ENCODE assay signal across 31 mouse cellular contexts in genomic region chr13:19744536-19744935, GRCm38 (mm10). TPM values are rescaled to one million over a fixed set of nuclear protein-coding genes. Genes with fewer than 3 reads are reported as not detected.
A peak's percentile ranks its signal among the peaks of the same experiment; 100 is the strongest.
DNase-seq lines count a peak whose midpoint lies in the region; ATAC-seq and TF ChIP-seq lines count a peak whose summit lies in the region.
"Had no signal": no experiment of that assay in that cellular context is flagged by ENCODE, and none has a peak within 500 bp of the region (broad histone marks: within the 10 kb centered on the region; RNA-seq: fewer than 3 reads in every experiment).

No protein-coding gene starts in this region.

- H3K9me3 ChIP-seq in heart, postnatal 0 days (replicated peaks; ENCODE audit: control insufficient read depth, low read length) = no peaks in the 10 kb centered on the region
- H3K9me3 ChIP-seq in lung, postnatal 0 days (ENCODE audit: low read length) = no peaks in the 10 kb centered on the region
- H3K9me3 ChIP-seq: forebrain, embryonic 12.5 days; liver, embryonic 12.5 days; lung, embryonic 15.5 days; midbrain, embryonic 15.5 days had no signal

- peak overlapping the region; percentile 38; the same call in 1 of the 2 replicates for H3K27ac ChIP-seq in heart, postnatal 0 days (ENCODE audit: low read depth)
- no peak overlapping the region for H3K27ac ChIP-seq in lung, postnatal 0 days (ENCODE audit: low read length)
- H3K27ac ChIP-seq: forebrain, embryonic 12.5 days; liver, embryonic 12.5 days; lung, embryonic 15.5 days; midbrain, embryonic 15.5 days; stomach, postnatal 0 days had no signal

- peaks cover 11% of the 10 kb centered on the region for H3K4me1 ChIP-seq in heart, postnatal 0 days (ENCODE audit: control insufficient read depth, insufficient read depth)
- H3K4me1 ChIP-seq in lung, postnatal 0 days (ENCODE audit: insufficient read depth, low read depth, low read length) = no peaks in the 10 kb centered on the region
- H3K4me1 ChIP-seq: forebrain, embryonic 12.5 days; liver, embryonic 12.5 days; lung, embryonic 15.5 days; midbrain, embryonic 15.5 days had no signal

- intact Hi-C loops in left cerebral cortex, postnatal 14 days (cut with DNase I) = no loop called here

- H3K36me3 ChIP-seq in heart, postnatal 0 days (replicated peaks; ENCODE audit: control insufficient read depth, insufficient read depth, low read length) = no peaks in the 10 kb centered on the region
- no peaks in the 10 kb centered on the region for H3K36me3 ChIP-seq in lung, postnatal 0 days (ENCODE audit: insufficient read depth, low read length)
- H3K36me3 ChIP-seq: forebrain, embryonic 12.5 days; liver, embryonic 12.5 days; lung, embryonic 15.5 days; midbrain, embryonic 15.5 days had no signal

- no peak for ATAC-seq in heart, postnatal 0 days (ENCODE audit: insufficient read depth, low read depth)
- peak; percentile 71 for ATAC-seq in lung, postnatal 0 days
- ATAC-seq: activated CD4-positive, CD25-positive, alpha-beta regulatory T cell, adult 4 months; CD4-positive, CD25-positive, alpha-beta regulatory T cell, adult 4 months; hindbrain, embryonic 16.5 days; intestine, postnatal 0 days; liver, embryonic 12.5 days; midbrain, embryonic 15.5 days had no signal

- H3K9ac ChIP-seq in heart, postnatal 0 days (replicated peaks; ENCODE audit: low read depth, low read length) = no peak overlapping the region
- no peak overlapping the region for H3K9ac ChIP-seq in lung, postnatal 0 days (replicated peaks; ENCODE audit: low read depth)
- H3K9ac ChIP-seq: forebrain, embryonic 12.5 days; liver, embryonic 12.5 days; lung, embryonic 15.5 days; midbrain, embryonic 15.5 days had no signal

- H3K4me3 ChIP-seq in heart, postnatal 0 days (ENCODE audit: low read depth, low read length) = no peak overlapping the region
- no peak overlapping the region for H3K4me3 ChIP-seq in lung, postnatal 0 days (ENCODE audit: low read depth, low read length)
- H3K4me3 ChIP-seq: forebrain, embryonic 12.5 days; liver, embryonic 12.5 days; lung, embryonic 15.5 days; midbrain, embryonic 15.5 days; myocyte had no signal

- no peaks in the 10 kb centered on the region for H3K27me3 ChIP-seq in heart, postnatal 0 days (ENCODE audit: control insufficient read depth, insufficient read depth, low read length)
- H3K27me3 ChIP-seq in lung, postnatal 0 days (replicated peaks; ENCODE audit: insufficient read depth, low read length) = no peaks in the 10 kb centered on the region
- H3K27me3 ChIP-seq: forebrain, embryonic 12.5 days; liver, embryonic 12.5 days; lung, embryonic 15.5 days; midbrain, embryonic 15.5 days had no signal

- TF ChIP-seq CTCF in heart, postnatal 0 days (IDR thresholded peaks at IDR 0.05; ENCODE audit: low read depth) = no peak
- TF ChIP-seq CTCF in lung, postnatal 0 days (IDR thresholded peaks at IDR 0.05) = no peak

- 68% methylated on average over 5 of the region's 5 CpGs for WGBS in heart, postnatal 0 days
- 69% methylated on average over 5 of the region's 5 CpGs for WGBS in lung, postnatal 0 days

- peak; percentile 3 for DNase-seq in retina, embryonic 14.5 days (ENCODE audit: low spot score)
- no peak for DNase-seq in retina, postnatal 1 day
- peak; percentile 14 for DNase-seq in heart, postnatal 0 days (ENCODE audit: low spot score)
- peak; percentile 68 for DNase-seq in lung, postnatal 0 days (ENCODE audit: low spot score)
- DNase-seq in right cerebral cortex, postnatal 4 days = no peak
- no peak for DNase-seq in left cerebral cortex, postnatal 14 days (ENCODE audit: low spot score in 2 of 2)
- no peak for DNase-seq in spleen, postnatal 14 days (ENCODE audit: low spot score in 2 of 2)
- DNase-seq: adrenal gland, postnatal 14 days; cerebellum, adult 11 months; cerebellum, postnatal 25 days; gastrocnemius, postnatal 36 days; right cerebral cortex, postnatal 14 days had no signal

- TF ChIP-seq EP300 in heart, postnatal 0 days (IDR thresholded peaks at IDR 0.05; ENCODE audit: low read depth) = no peak
- 0 out of 2 replicates have a peak, but pooled peaks have one; percentile 11 for TF ChIP-seq EP300 in lung, postnatal 0 days (IDR thresholded peaks at IDR 0.05)

- H3K4me2 ChIP-seq in heart, postnatal 0 days (ENCODE audit: low read depth, low read length) = no peak overlapping the region
- no peak overlapping the region for H3K4me2 ChIP-seq in lung, postnatal 0 days (replicated peaks; ENCODE audit: low read depth, low read length)
- H3K4me2 ChIP-seq: forebrain, embryonic 12.5 days; liver, embryonic 12.5 days; lung, embryonic 15.5 days; midbrain, embryonic 15.5 days had no signal

RNA-seq across cellular contexts. Expression of gene Nme8, which starts 46.9 kb away (rescaled TPM):
- total RNA-seq in heart, postnatal 0 days (2014; rRNA removed; ENCODE audit: low replicate concordance) = not detected in 2 replicates
- 2.8 and 3.0 TPM in 2 replicates for polyA plus RNA-seq in heart, postnatal 0 days (2015; fragmentation: Nextera tagmentation; extraction: Ambion mirVana)
- 0.11 TPM in 1 of 2 replicates, not detected in the other for polyA plus RNA-seq in lung, postnatal 0 days (2015; fragmentation: Nextera tagmentation; extraction: Ambion mirVana)
- not detected for total RNA-seq in left cerebral cortex, postnatal 14 days (2021)
- total RNA-seq: adrenal gland, postnatal 14 days; ES-E14; gastrocnemius, postnatal 36 days; layer of hippocampus, postnatal 10 days; left cerebral cortex, adult 8-10 months; megakaryocyte-erythroid progenitor cell, adult 5-6 weeks had no signal
- polyA plus RNA-seq: activated CD4-positive, CD25-positive, alpha-beta regulatory T cell, adult 4 months; CD4-positive, CD25-positive, alpha-beta regulatory T cell, adult 4 months; forebrain, embryonic 12.5 days; intestine, postnatal 0 days; kidney, embryonic 16.5 days; large intestine, adult 2 months; limb, embryonic 11.5 days; liver, embryonic 12.5 days; lung, embryonic 15.5 days; myocyte; neural tube, embryonic 14.5 days; stomach, postnatal 0 days; thymus, postnatal 0 days had no signal

Comparison
In these comparisons a context has a peak if more than half of its experiments do, and no peak if none do; other contexts are left out.
1. DNase-seq: peak in retina, embryonic 14.5 days (single experiment), heart, postnatal 0 days (single experiment) and lung, postnatal 0 days (single experiment); none in retina, postnatal 1 day (single experiment), right cerebral cortex, postnatal 4 days (single experiment), left cerebral cortex, postnatal 14 days (0 of 2) and spleen, postnatal 14 days (0 of 2).